9 mouse cellular contexts compared by ENCODE assay signal in genomic region chr2:157808368-157808923, GRCm38 (mm10).
DNase-seq lines count a peak whose midpoint lies in the region; ATAC-seq and TF ChIP-seq lines count a peak whose summit lies in the region.
"Had no signal": no experiment of that assay in that cellular context is flagged by ENCODE, and none has a peak within 500 bp of the region (broad histone marks: within the 10 kb centered on the region; RNA-seq: fewer than 3 reads in every experiment).

No protein-coding gene starts in this region.

- TF ChIP-seq POLR2A in olfactory bulb, adult 2 months (IDR thresholded peaks at IDR 0.05; ENCODE audit: insufficient read depth, low read depth, low read length), result no peak

- H3K4me1 ChIP-seq in heart, embryonic 11.5 days (ENCODE audit: control insufficient read depth, insufficient read depth, low read length), result peaks cover 14% of the 10 kb centered on the region
- peaks cover 18% of the 10 kb centered on the region for H3K4me1 ChIP-seq in hindbrain, postnatal 0 days (ENCODE audit: insufficient read depth, low read length)
- H3K4me1 ChIP-seq in olfactory bulb, adult 2 months (ENCODE audit: control insufficient read depth, insufficient read depth, low read length), result peaks cover 31% of the 10 kb centered on the region

- no peak for DNase-seq in heart, adult 18-20 months
- peak; percentile 12 for DNase-seq in thymus, postnatal 14 days
- DNase-seq in thymus, postnatal 4 days, result no peak
- no peak for DNase-seq in hindbrain, postnatal 0 days (ENCODE audit: low spot score)
- no peak for DNase-seq in ovary, postnatal 10 days (ENCODE audit: low spot score)
- no peak for DNase-seq in right cerebral cortex, postnatal 25 days
- DNase-seq: kidney, adult 11 months had no signal

- no peak for TF ChIP-seq CTCF in hindbrain, postnatal 0 days (IDR thresholded peaks at IDR 0.05; ENCODE audit: low read depth)
- no peak for TF ChIP-seq CTCF in olfactory bulb, adult 2 months (IDR thresholded peaks at IDR 0.05; ENCODE audit: insufficient read depth, low read depth, low read length)

- no peak for ATAC-seq in heart, embryonic 11.5 days (replicated peaks; ENCODE audit: insufficient number of reproducible peaks, low FRiP score, low TSS enrichment)
- ATAC-seq in hindbrain, postnatal 0 days, result peak; percentile 53; the same call in 1 of the 2 replicates

- H3K4me3 ChIP-seq in heart, embryonic 11.5 days (ENCODE audit: low read depth, low read length), result no peak overlapping the region
- H3K4me3 ChIP-seq in hindbrain, postnatal 0 days (ENCODE audit: low read length), result no peak overlapping the region
- H3K4me3 ChIP-seq in olfactory bulb, adult 2 months (ENCODE audit: insufficient read depth, low read depth, low read length), result no peak overlapping the region

- H3K9ac ChIP-seq in heart, embryonic 11.5 days (ENCODE audit: low read depth, low read length), result no peak overlapping the region
- H3K9ac ChIP-seq in hindbrain, postnatal 0 days (replicated peaks; ENCODE audit: low read length), result no peak overlapping the region

- H3K27ac ChIP-seq in heart, embryonic 11.5 days (ENCODE audit: low read depth, low read length), result peak overlapping the region; percentile 50; the same call in 1 of the 2 replicates
- H3K27ac ChIP-seq in hindbrain, postnatal 0 days, result no peak overlapping the region; the same call in 1 of the 2 replicates
- peak overlapping the region; percentile 10; the same call in 1 of the 2 replicates for H3K27ac ChIP-seq in olfactory bulb, adult 2 months (ENCODE audit: insufficient read depth, low read depth, low read length)

- H3K36me3 ChIP-seq in heart, embryonic 11.5 days (ENCODE audit: control insufficient read depth, insufficient read depth, low read length), result no peaks in the 10 kb centered on the region
- peaks cover 3% of the 10 kb centered on the region; the same call in 1 of the 2 replicates for H3K36me3 ChIP-seq in hindbrain, postnatal 0 days (ENCODE audit: insufficient read depth, low read length)

- no peaks in the 10 kb centered on the region for H3K9me3 ChIP-seq in heart, embryonic 11.5 days (replicated peaks; ENCODE audit: control insufficient read depth, low read length)
- H3K9me3 ChIP-seq in hindbrain, postnatal 0 days (ENCODE audit: low read length), result no peaks in the 10 kb centered on the region

- H3K27me3 ChIP-seq in heart, embryonic 11.5 days (ENCODE audit: control insufficient read depth, insufficient read depth, low read length), result no peaks in the 10 kb centered on the region; the same call in 1 of the 2 replicates
- H3K27me3 ChIP-seq in hindbrain, postnatal 0 days (ENCODE audit: insufficient read depth, low read length), result no peaks in the 10 kb centered on the region

- WGBS in heart, embryonic 11.5 days (ENCODE audit: insufficient replicate concordance), result 61% methylated on average over 7 of the region's 7 CpGs
- WGBS in hindbrain, postnatal 0 days, result 54% methylated on average over 7 of the region's 7 CpGs
- WGBS in olfactory bulb, adult 2 months, result 55% methylated on average over 7 of the region's 7 CpGs

- H3K4me2 ChIP-seq in heart, embryonic 11.5 days, result no peak overlapping the region
- H3K4me2 ChIP-seq in hindbrain, postnatal 0 days (ENCODE audit: low read depth, low read length), result no peak overlapping the region
